Mouse (Mus musculus) brain, adult 2 months (tissue): ENCODE data around the gene Rpusd3.
A peak's percentile ranks its signal among the peaks of the same experiment; 100 is the strongest.

ENCODE experiments used
- DNase-seq: peaks from one replicate; pipeline ENCODE4 v3.0.0; 2011; ENCODE audit warnings: low read depth, low spot score

The Rpusd3 gene

DNA sequence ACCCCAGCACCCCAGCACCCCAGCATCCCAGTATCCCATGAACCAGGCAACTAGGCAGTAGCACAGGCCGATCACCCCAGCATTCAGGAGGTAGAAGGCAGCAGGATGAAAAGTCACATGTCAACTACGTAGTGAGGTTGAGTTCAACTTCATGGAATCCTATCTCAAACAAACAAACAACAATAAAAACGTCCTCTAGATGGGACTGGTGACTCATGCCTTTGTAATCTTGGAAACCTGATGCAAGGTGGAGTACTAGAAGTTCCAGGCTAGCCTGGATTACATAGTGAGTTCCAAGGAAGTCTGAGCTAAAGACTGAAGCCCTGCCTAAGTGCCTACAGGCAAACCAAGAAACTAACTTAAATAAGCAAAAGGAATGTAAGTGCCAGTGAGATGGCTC lies 11.7 kb upstream of the Rpusd3 start:
- no peak for DNase-seq

- no peak for DNase-seq
These were observed 10.8 kb upstream of the Rpusd3 start for GRCm38 (mm10) chr6:113429965-113430364.

DNA sequence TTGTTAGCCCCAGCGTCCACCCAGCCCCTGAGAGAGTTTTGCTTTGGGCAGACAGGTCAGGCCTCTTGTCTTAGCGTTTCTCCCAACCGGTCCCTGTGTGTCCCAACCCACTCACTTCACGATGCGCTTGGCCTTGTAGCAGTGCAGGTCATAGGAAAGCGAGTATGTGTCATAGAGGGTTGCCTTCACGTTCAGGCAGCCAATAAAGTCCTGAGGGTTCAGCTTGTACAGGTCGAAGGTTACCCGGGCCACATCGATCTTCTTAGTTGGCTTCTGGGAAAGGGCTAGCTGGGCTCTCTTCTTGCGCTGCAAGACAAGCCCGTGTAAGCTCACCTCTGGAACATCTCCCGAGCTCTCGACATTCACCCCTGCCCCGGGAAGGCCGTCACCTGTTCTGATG lies 8.9 kb upstream of the Rpusd3 start:
- no peak for DNase-seq

DNA sequence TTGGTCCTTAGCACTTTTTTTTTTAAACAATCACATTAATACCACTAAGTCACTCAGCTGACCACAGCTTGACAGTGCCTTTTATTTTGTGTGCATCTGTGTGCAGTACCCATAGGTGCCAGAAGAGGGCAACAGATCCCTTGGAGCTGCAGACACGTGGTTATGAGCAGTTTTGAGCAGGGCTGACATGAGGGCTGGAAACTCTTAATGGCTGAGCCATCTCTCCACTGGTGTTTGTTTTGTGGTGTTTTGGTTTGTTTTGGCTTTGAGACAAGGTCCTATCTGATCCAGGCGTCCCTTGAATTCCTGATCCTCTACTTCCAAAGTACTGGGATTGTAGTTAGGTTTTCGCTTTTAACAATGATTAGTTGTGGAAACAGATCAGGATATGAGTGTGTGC lies 8.3 kb upstream of the Rpusd3 start:
- DNase-seq: no peak

DNA sequence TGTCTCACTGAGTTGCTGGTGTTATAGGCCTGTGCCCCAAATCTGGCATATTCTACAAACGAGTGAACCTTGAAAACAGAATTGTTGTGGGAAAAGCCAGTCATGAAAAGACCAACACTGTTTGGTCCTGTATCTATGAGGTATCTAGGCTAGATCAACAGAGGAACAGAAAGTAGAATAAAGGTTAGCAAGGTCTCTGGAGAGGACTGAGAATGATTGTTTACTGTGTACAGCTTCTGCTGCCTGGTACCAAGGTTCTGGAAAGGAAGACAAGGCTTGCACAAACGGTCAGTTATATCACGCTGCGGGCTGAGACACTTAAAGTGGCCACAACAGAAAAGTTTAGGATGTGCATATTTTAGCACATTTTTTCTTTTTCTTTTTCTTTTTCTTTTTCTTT lies 7.6 kb upstream of the Rpusd3 start:
- DNase-seq: no peak

DNA sequence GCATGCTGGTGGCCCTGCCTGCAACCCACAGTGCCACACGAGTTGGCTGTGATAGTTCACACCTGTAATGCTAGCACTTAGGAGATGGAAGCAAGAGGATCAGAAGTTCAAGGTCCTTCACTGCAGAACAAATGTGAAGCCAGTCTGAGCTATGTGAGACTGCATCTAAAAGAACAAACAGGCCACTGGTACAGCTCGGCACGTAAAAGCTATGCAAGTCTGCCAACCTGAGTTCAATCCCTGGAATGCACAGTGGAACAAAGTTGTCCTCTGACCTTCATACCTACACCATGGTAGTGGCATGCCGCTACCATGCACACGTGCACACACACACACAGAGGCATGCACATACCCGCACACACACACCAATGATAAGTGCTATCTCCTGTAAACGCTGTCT lies 5.0 kb upstream of the Rpusd3 start:
- DNase-seq: no peak

DNA sequence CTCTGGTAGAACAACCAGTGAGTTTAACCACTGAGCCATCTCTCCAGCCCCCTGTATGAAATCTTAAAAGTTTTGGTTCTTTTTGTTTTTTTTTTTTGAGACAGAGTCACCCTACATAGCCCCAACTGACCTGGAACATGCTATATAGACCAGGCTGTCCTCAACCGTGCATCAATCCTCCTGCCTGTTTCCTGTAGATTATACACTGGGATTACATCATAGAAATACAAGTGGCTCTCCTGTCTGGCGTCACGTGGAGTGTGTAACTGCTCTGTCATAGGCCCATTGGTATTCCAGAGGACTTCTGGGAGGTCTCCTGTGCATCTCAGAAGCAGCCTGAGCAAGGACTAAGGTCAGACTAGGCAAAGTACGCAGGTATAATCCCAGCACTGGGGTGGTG lies 3.9 kb upstream of the Rpusd3 start:
- DNase-seq: no peak

DNA sequence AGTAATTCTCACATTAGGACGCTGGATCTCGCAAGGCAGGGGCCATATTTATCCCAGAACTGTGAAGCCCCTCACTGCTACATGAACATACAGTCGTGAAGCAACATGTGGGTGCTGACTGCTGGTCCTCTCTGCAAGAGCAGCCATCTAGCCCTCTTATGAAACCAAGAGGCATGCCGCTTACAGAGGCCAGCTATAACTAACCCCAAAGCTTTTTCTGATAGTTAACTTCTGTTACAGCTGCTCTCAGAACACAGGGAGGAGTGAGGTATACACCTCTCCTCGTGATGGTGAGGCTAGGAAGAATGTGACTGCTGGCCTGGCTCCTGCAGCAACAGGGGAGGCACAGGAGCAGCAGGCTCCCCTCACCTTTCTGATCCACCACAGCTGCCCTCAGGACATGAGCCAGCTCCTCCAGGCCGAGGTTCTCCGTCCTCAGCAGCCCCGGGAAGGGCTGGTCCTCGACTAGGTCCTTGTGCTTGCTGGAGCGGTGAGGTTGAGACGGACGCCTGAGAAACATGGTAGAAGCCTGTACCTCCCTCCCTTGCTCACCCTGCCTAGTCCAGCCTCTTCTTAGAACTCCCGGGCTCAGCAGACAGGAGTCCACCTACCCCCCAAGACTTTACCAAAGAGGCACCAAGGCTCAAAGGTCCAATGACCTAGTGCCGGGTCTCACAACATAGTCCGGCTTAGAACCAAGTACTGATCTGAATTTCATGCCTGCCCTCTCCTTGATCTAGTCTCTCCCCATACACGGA lies 520 bp downstream of the Rpusd3 start:
- DNase-seq: peak; percentile 32

GRCm38 (mm10) chr6:113416416-113416815 lies 2.7 kb downstream of the Rpusd3 start:
- peak; percentile 17 for DNase-seq

- no peak for DNase-seq
These were observed 9.1 kb downstream of the Rpusd3 start for GRCm38 (mm10) chr6:113410001-113410400.

DNA sequence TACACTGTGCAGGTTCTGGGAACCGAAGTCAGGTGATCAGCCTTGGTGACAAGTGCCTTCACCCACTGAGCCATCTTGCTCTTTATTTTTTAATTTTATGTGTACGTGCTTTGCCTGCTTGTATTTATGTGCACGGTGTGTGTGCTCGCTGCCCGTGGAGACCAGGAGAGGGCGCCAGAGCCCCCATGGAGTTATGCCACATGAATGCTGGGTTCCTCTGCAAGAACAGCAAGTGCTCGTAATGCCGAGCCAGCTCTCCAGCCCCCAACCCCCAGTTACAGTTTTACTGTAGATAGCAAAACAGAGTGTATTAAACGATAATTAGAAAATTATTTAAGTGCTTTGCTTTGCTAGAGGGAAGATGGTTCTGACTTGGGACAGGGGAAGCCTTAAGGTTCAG lies 12.5 kb downstream of the Rpusd3 start:
- no peak for DNase-seq

DNA sequence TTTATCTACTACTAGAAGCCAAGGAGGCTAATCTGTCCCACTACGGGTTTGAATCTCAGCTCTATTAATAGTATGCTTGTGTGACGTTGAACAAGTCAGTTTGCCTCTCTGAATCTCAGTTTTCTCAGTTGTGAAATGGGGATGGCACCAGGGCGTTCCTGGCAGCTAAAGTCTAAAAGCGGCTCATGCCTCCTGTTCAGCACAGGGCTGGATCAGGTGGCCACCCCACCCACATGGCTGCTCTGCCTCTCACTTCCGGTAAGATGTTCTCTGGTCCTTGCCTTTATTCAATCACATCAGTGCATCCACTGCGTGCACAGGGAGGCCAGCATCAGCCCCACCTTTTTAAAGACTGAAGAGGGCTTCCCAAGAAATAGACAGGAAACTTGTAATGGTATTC lies 13.7 kb downstream of the Rpusd3 start:
- peak; percentile 81 for DNase-seq

DNA sequence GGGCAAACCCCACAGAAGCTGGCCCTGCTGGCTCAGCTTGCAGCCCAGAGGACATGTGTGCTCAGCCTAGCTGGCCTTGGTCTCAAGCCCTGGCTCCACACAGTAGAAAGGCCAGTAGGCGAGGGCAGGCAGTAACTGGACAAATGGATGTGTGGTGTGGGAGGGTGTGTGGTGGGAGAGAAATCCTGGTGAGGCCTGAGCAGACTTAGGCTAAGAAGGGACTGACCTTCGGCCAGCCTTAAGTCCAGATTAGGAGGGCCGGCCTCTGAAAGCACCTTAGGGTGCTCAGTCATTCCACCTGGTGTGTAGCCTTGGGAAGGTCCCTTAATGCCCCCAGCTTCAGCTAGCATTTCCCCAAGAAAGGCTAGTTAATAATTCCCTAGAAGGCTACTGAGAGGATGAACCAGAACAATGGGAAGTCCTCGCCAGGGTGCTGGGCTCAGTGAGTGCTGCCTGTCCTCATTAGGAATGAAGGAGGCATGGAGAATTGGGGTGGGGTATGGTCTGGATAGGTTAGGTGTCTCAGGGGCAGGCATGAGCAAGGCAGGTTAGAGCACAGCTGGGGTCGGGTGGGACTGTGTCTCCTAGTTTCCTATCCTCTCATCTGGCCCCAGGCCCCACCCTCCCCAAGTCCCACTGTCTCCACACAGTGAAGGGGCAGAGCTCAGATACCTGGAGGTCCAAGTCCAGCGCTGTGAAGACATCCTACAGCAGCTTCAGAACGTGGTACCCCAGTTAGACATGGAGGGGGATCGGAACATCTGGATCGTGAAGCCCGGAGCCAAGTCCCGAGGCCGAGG lies 14.3 kb downstream of the Rpusd3 start:
- peak; percentile 35 for DNase-seq

DNA sequence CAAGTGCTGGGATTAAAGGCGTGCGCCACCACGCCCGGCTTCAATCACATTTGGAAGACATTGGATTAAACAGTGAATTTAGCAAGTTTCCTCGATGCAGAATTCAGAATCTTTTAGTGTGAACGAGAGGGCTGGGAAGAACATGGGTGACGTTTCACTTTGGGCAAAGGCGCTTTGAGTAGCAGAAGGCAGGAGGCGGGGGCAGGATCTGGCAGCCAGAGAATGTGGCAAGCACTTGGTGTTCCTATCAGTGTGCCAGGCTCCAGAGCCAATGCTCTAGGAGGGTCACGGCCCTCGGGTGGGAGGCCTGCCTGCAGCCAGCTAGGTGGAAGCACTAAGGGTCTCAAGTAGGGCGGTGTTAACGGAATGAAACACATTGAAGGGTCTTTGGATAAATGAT lies 17.0 kb downstream of the Rpusd3 start:
- DNase-seq: peak; percentile 81

DNA sequence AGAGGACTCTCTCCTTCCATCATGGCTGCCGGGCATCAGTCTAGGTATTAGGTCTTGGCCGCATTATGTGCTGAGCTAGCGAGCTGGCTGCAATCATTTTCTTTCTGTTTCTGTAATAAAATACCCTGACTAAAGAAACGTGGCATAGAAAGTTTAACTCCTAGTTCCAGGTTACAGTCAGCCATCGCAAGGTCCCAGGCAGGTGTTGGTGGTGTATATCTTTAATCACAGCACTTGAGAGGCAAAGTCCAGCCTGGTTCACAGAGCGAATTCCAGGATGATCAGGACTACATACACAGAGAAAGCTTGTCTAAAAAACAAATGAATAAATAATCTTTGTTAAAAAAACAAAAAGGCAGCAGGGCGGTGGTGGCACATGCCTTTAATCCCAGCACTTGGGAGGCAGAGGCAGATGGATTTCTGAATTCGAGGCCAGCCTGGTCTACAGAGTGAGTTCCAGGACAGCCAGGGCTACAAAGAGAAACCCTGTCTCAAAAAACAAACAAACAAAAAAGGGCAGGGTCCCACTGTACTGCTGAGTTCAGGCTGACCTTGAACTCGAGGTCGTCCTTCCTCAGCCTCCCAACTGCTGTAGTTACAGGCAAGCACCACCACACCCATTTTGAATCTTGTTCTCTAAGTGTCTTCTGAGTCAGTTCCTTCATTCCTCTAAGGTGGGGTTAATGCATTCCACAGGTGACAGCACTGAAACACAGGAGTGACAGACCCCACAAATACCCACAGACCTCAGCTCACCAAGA lies 22.7 kb downstream of the Rpusd3 start:
- DNase-seq: no peak

DNA sequence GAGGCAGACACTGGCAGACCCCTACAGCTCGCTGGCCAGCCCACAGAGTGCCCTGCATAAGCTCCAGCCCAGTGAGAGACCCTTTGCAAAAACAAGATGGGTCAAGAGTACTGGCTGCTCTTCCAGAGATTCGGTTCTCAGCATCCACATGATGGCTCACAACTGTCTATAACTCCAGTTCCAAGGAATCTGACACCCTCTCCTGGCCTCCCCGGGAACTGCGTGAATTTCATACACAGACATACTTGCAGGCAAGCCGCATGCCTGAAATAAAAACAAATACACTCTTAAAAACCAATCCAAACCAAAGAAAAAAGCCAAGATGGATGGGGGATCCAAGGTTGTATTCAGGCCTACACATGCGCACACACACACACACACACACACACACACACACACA lies 23.6 kb downstream of the Rpusd3 start:
- DNase-seq: no peak

- no peak for DNase-seq
These were observed 24.3 kb downstream of the Rpusd3 start for GRCm38 (mm10) chr6:113394811-113395210.

DNA sequence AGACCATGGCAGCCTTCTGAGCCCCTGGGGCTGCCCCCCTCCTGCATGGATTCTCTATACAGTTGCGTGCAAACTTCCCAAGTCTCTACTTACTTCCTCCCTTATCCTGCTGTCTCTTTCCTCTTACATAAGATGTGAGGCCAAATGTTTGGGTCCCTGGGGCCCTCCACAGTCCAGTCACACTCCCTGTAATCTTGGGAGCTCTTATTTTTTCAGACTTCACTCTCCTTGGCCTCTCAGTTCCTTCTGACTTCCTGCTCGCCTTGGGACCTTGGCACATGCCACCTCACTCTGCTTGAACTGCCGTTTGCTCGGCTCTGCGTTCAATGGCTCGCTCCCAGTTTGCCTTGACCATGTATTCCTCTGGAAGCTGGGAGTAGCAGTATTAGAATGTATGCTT lies 25.2 kb downstream of the Rpusd3 start:
- no peak for DNase-seq

DNA sequence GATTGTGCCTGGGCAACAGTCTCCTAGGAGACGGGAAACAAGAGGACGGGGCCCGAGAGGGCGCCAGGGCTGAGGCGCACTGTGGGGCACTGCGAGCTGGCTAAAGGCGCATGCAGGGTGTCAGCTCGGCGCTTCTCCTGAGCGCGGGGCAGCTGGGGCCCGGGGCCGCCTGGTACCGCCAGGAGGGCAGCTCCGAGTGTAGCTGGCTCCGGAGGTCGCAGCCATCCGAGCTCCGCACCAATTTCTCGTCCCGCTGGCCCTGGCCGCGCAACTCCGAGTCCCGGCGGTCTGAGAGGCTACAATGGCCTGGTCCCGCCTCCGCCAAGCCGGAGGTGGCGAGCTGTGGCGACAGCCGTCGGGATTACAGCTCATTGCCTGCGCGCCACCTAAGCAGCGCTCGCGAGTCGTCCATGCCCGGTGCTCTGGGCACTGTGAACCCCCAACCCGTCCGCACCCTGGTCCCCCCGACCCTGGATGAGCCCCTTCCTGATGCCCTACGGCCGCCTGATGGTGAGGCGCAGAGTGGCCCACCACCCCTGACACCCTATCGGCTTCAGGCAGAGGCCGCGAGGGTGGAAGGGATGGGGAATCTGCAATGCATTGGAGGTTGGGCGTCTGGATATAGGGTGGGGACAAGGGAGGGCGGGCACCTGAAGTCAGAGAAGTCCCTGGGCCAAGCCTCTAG lies 26.6 kb downstream of the Rpusd3 start:
- DNase-seq: peak; percentile 60

DNA sequence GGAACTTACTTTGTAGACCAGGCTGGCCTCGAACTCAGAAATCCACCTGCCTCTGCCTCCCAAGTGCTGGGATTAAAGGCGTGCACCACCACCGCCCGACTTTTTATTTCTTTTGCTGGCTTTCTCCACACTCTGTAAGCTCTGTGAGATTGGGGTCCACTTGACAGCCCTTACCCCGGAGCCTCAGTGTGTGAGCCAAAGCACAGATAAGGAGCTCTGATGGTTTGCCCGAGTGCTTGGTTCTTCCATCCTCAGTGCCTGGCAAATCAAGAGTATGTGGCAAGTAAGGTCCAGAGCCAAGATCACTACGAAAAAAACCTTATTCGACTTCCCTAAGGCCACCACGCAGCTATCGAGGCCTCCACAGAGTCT lies 27.1 kb downstream of the Rpusd3 start:
- DNase-seq: no peak

- DNase-seq: no peak
These were observed 28.4 kb downstream of the Rpusd3 start for GRCm38 (mm10) chr6:113390715-113391114.

GRCm38 (mm10) chr6:113388960-113389359 lies 30.2 kb downstream of the Rpusd3 start, which contains the start of gene Ttll3:
Gene Ttll3, plus strand, starts transcription at chr6:113389260.
- no peak for DNase-seq
